Mouse (Mus musculus): ENCODE measurements around the gene Pak6.

- TF ChIP-seq POLR2A (IDR thresholded peaks at IDR 0.05; ENCODE audit: low read depth, low read length) (no peak), IRF4 (IDR thresholded peaks at IDR 0.05; ENCODE audit: low read depth, low read length) (no peak), USF1 (IDR thresholded peaks at IDR 0.05; ENCODE audit: low read depth, low read length) (no peak), KAT2A (IDR thresholded peaks at IDR 0.05; ENCODE audit: insufficient replicate concordance, low read length) (no peak), GABPA (IDR thresholded peaks at IDR 0.05; ENCODE audit: insufficient replicate concordance, low read depth, low read length) (no peak), CTCF (conservative IDR thresholded peaks at IDR 0.05 in 1 of 2, IDR thresholded peaks at IDR 0.05 in 1 of 2; ENCODE audit: low read depth in 2 of 2, low read length in 2 of 2) (no peak), JUND (conservative IDR thresholded peaks at IDR 0.05; ENCODE audit: low read depth, low read length) (no peak), RAD21 (IDR thresholded peaks at IDR 0.05; ENCODE audit: low read depth, low read length) (no peak), E2F4 (IDR thresholded peaks at IDR 0.05; ENCODE audit: insufficient replicate concordance, low read depth, low read length) (no peak), BHLHE40 (IDR thresholded peaks at IDR 0.05; ENCODE audit: low read depth, low read length) (no peak)
Observed at GRCm38 (mm10) chr2:118673686-118674465, 10.8 kb downstream of the Pak6 start.
